Mouse (Mus musculus) olfactory bulb, adult 2 months (tissue): ENCODE data around the gene Scarf1.

Experiments
- CTCF ChIP-seq: fragments of 200-500 bp; IDR thresholded peaks from 2 replicates; pipeline ENCODE4 v1.5.1; 2012; ENCODE audit warnings: low read depth, mild to moderate bottlenecking, low read length, moderate library complexity; ENCODE audit not compliant: insufficient read depth
- POLR2A ChIP-seq: fragments of 200-500 bp; IDR thresholded peaks from 2 replicates; pipeline ENCODE4 v1.6.1; 2012; ENCODE audit warnings: mild to moderate bottlenecking, low read depth, low read length, moderate library complexity; ENCODE audit not compliant: insufficient read depth

DNA sequence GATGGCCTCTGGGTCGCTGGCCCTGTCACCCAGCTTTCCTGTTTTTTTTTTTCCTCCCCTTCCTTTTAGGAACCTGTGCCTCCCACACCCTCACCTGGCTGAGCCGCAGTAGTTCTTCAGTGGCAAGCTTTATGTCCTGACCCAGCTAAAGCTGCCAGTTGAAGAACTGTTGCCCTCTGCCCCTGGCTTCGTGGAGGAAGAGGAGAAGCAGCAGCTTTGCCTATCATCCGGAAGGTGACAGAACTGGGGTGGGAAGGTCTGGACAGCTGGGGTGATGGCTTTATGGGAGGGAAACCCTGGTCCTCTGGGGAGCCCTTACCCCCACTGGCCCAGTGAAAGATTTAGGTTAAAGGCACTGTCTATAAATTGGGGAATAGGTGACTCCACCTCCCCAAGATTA lies 49.7 kb upstream of the Scarf1 start:
- TF ChIP-seq CTCF (no peak), POLR2A (no peak)
